Mouse (Mus musculus) c-Kit-positive CD71-positive TER-119-negative erythroid progenitor cells, embryonic 14.5 days (primary cell): ENCODE measurements at regions not wholly inside any gene's neighbourhood (a gene's known extent, or its start where the extent isn't known, plus 50 kb on each side); places are given as distances from the start of the nearest gene placed in this dataset.

ENCODE experiments used
- DNase-seq: peaks from one replicate; pipeline ENCODE4 v3.0.0-alpha.2; 2013; ENCODE audit warnings: low read depth

GRCm38 (mm10) chr3:52701601-52702000 lies 315.4 kb downstream of the Cog6 start:
- DNase-seq = no peak

- no peak for DNase-seq
These were observed 323.2 kb downstream of the Cog6 start for GRCm38 (mm10) chr3:52693813-52694212.

GRCm38 (mm10) chr3:52685434-52686181 lies 331.4 kb downstream of the Cog6 start:
- no peak for DNase-seq

GRCm38 (mm10) chr3:52680824-52681388 lies 336.1 kb downstream of the Cog6 start:
- DNase-seq = no peak

GRCm38 (mm10) chr3:52676886-52677670 lies 340.0 kb downstream of the Cog6 start:
- DNase-seq = no peak

- DNase-seq = no peak
These were observed 346.4 kb downstream of the Cog6 start for GRCm38 (mm10) chr3:52670628-52671028.

- DNase-seq = no peak
These were observed 353.9 kb downstream of the Cog6 start for GRCm38 (mm10) chr3:52663161-52663602.

GRCm38 (mm10) chr3:52662164-52662908 lies 354.7 kb downstream of the Cog6 start:
- no peak for DNase-seq

- DNase-seq = no peak
These were observed 364.0 kb downstream of the Cog6 start for GRCm38 (mm10) chr3:52653006-52653405.

GRCm38 (mm10) chr3:52652476-52652870 lies 364.6 kb downstream of the Cog6 start:
- DNase-seq = no peak

GRCm38 (mm10) chr3:52651862-52652475 lies 365.1 kb downstream of the Cog6 start:
- DNase-seq = no peak

GRCm38 (mm10) chr3:52650071-52650470 lies 367.0 kb downstream of the Cog6 start:
- DNase-seq = no peak

- no peak for DNase-seq
These were observed 368.1 kb downstream of the Cog6 start for GRCm38 (mm10) chr3:52648836-52649500.

- no peak for DNase-seq
These were observed 369.1 kb downstream of the Cog6 start for GRCm38 (mm10) chr3:52647900-52648299.

- DNase-seq = no peak
These were observed 369.8 kb downstream of the Cog6 start for GRCm38 (mm10) chr3:52647161-52647692.

GRCm38 (mm10) chr3:52645156-52645555 lies 371.9 kb downstream of the Cog6 start:
- no peak for DNase-seq

- no peak for DNase-seq
These were observed 372.6 kb downstream of the Cog6 start for GRCm38 (mm10) chr3:52644178-52645128.

GRCm38 (mm10) chr3:52643796-52644177 lies 373.2 kb downstream of the Cog6 start:
- no peak for DNase-seq

GRCm38 (mm10) chr3:52643100-52643551 lies 373.9 kb downstream of the Cog6 start:
- no peak for DNase-seq
